Mouse (Mus musculus) thymus, adult 2 months (tissue): ENCODE data around the gene Map3k21.
A peak's percentile ranks its signal among the peaks of the same experiment; 100 is the strongest.

Experiments
- CTCF ChIP-seq: fragments of 200-500 bp; IDR thresholded peaks from 2 replicates; pipeline ENCODE4 v1.5.1; 2012; ENCODE audit warnings: mild to moderate bottlenecking, control low read depth, low read length, moderate library complexity, borderline replicate concordance; ENCODE audit not compliant: control insufficient read depth, poor library complexity, insufficient read depth; ENCODE audit errors: extremely low read depth
- POLR2A ChIP-seq: fragments of 200-500 bp; IDR thresholded peaks from 2 replicates; pipeline ENCODE4 v1.6.1; 2012; ENCODE audit warnings: mild to moderate bottlenecking, low read length, control low read depth, moderate library complexity; ENCODE audit not compliant: control insufficient read depth, poor library complexity, insufficient read depth; ENCODE audit errors: extremely low read depth

DNA sequence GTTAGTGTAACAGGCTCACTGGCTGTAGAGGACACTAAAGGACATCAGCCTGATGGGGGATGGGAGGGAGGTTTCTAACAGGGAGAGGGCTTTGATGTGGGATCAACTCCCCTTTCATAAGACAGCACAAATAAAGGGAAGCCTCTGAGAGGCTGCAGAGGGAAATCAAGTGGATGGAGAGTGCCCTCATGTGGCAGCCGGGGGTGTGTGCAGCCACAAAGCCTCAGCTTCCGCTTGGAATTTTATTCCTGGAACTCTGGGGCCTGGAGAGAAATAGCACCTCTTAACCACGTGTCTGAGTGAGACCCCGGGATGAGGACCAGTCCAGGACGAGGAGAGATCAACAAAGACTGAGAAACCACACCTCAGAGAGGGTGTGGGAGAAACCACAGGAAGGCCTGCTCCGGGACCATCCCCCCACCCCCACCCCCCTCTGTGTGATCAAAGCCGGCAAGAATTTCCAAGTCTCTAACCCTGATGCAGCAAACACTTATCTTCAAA, 39.4 kb upstream of the Map3k21 start:
- TF ChIP-seq POLR2A = 0 out of 2 replicates have a peak, but pooled peaks have one; percentile 8
- peak; percentile 78; the same call in 1 of the 2 replicates for TF ChIP-seq CTCF
